Mouse (Mus musculus): ENCODE measurements at regions not wholly inside any gene's neighbourhood (a gene's known extent, or its start where the extent isn't known, plus 50 kb on each side); places are given as distances from the start of the nearest gene placed in this dataset.

DNA sequence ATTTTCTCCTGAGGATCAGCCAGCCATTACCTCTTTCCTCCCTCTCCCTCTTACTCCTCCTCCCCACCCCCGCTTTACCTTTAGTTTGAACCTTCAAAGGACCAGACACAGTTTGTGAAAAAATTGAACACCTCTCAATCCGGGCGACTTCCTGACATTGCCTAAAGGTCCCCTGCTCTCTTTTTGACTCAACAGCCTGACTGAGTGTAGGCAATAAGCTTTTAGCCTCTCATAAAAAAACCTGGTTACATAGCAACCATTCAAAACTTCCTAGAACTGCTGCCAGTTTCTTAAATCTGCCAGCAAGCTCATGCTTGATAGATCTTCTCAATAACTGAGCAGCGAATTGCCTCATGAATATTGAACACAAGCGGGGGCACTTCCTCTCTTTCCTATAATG is 71.7 kb downstream of the Zfp945 start:
- DNase-seq: no peak

DNA sequence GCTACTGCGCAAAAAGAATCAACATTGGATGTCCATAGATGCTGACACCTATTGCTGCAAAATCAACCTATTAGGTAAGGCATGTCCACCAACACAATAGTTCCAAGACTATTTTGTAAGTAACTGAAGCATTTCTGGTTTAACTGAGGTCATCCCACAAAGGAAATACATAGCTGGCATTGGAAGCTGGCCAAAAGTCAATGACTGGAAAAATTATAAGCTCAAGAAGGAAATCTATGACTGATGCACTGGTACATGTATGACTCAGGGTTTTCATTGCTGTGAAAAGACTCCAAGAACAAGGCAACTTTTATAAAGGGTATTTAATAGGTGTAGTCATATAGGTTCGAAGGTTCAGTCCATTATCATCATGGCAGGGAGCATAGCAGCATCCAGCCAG is 82.5 kb downstream of the Zfp945 start:
- DNase-seq: no peak

DNA sequence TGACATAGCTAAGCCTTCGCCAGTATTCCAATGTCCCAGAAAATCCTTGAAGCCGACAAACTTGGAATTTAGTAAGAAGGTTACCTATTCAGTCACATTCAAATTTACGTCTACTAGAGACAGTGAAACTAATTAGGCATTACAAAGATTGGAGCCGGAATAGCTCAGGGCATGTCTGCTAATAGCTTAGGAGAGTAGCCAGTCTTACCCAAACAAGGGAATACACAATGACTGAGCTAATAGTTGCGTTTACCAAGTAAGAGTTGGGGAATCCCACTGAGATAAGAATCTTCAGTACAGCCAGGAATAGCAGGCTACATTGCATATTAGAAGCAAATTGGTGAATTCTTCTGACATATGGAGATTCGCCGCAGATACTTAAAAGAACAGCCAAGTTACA is 121.2 kb downstream of the Zfp945 start:
- DNase-seq: no peak

DNA sequence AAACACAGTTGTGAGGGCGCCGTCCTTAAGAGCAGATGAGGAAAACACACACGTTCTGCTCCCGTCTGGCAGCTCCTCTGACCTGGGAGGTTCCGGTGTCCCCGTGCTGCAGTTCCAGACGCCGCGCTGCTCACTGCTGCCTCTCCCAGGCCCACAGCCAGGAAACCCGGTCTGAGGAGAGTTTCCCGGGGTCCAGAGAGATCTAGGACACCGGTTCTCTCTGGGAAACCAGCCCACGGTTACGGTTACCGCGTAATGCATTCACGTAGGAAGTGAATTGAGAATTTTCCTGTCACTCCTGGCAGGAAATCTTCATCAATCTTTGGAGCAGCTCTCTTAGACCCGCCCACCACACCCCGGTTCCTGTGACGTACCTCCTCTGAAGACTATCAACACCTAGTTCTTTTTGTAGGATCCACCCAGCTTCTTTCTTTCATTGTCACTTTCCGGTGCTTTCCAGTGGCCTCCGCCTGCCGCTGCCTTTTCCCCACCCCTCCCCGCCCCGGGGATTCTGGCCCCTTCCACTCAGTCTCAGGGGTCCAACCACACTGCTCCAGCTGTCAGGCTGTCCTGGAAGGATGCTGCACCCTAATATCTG is 127.3 kb downstream of the Zfp945 start:
- DNase-seq: peak; percentile 59

DNA sequence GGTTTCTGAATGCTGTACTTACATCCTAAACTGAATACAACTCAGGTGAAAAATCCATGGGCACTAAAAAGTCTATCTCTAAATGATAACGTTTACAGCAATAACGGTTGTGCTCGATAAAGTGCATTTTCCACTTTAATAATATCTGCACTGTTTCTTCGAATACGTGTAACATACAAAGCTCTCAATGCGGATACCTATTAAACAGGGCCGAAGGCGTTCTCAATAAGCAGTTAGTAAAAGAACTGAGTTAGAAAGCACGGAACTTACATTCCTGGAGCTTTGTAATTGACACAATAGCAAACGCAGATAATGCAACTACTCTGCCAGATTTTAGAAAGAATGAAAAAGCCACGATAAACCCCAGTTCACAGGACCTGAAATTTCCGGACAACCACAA is 127.8 kb downstream of the Zfp945 start:
- no peak for DNase-seq

DNA sequence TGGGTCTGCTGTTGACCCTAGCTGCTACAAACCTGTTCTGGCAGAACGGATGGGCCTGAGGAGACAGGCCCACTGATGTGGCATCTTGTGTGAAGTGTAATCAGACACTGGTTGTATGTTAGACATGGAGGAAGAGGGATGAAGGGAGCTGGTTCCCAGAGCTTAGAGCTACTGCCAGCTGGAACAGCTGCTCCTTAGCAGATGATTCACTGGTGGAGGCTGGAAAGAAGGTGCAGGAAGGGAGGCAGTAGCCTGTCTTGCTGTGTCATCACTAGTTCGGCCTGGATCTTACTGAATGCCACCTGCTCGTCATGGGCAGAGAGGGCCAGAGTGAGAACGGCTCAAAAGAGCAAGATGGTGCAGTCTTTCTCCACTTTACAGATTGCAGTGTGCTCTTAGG is 130.6 kb downstream of the Zfp945 start:
- DNase-seq: no peak
